Mouse (Mus musculus) lung, adult 2 months (tissue): ENCODE results near the gene Gucy1a1.

Experiments
- CTCF ChIP-seq: fragments of 200-500 bp; IDR thresholded peaks from 2 replicates; pipeline ENCODE4 v1.5.1; 2011; ENCODE audit warnings: mild to moderate bottlenecking, low read length, control low read depth; ENCODE audit not compliant: insufficient read depth
- POLR2A ChIP-seq: fragments of 200-500 bp; IDR thresholded peaks from 2 replicates; pipeline ENCODE4 v1.6.1; 2011; ENCODE audit warnings: low read depth, mild to moderate bottlenecking, control low read depth, low read length, borderline replicate concordance; ENCODE audit errors: extremely low read depth

DNA sequence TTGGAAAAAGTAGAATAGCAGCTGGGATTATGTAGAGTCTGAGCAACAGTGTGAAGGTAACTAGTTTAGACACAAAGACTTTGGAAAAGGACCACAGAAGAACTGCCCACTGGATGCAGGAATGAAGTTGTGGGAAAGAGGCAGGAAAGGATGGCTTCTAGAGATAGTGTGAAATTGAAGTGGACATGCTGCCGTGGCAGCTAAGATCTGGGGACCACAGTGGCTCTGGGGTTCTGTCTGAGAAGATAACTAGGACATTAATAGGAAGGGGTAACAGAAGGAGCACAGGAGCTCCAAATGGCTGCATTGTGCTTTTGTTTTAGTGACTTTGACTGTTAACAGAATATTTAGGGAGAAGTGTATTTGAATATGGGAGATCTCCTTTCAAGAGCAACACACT is 16.3 kb downstream of the Gucy1a1 start:
- TF ChIP-seq POLR2A = no peak
- no peak for TF ChIP-seq CTCF
